Mouse (Mus musculus) kidney, embryonic 15.5 days (tissue): ENCODE measurements around the gene Pou3f3. TPM values are rescaled to one million over a fixed set of nuclear protein-coding genes. Genes with fewer than 3 reads are reported as not detected.

Experiments used
- ATAC-seq: fragments of 200-750 bp; cut with Nextera tagmentation; replicated peaks from 2 replicates; pipeline ENCODE4 v1.8.0; 2017; ENCODE audit warnings: moderate TSS enrichment; ENCODE audit not compliant: low FRiP score
- H3K27ac ChIP-seq: fragments of 300-500 bp; sonication (generic); 2 replicates; pipeline ENCODE4 v1.5.1; 2015; ENCODE audit warnings: mild to moderate bottlenecking, inconsistent platforms
- H3K27me3 ChIP-seq: fragments of 300-500 bp; sonication (generic); 2 replicates; pipeline ENCODE4 v1.6.1; 2015; ENCODE audit warnings: inconsistent platforms
- H3K36me3 ChIP-seq: fragments of 300-500 bp; sonication (generic); 2 replicates; pipeline ENCODE4 v1.6.1; 2015; ENCODE audit warnings: inconsistent platforms
- H3K4me1 ChIP-seq: fragments of 300-500 bp; sonication (generic); 2 replicates; pipeline ENCODE4 v1.6.1; 2015; ENCODE audit warnings: inconsistent platforms
- H3K4me2 ChIP-seq: fragments of 300-500 bp; sonication (generic); 2 replicates; pipeline ENCODE4 v1.6.1; 2015; ENCODE audit warnings: moderate library complexity, mild to moderate bottlenecking, inconsistent platforms
- H3K4me3 ChIP-seq: fragments of 300-500 bp; sonication (generic); replicated peaks from 2 replicates; pipeline ENCODE4 v1.5.1; 2015; ENCODE audit warnings: mild to moderate bottlenecking, inconsistent platforms
- H3K9ac ChIP-seq: fragments of 300-500 bp; sonication (generic); 2 replicates; pipeline ENCODE4 v1.6.1; 2015; ENCODE audit warnings: mild to moderate bottlenecking, inconsistent platforms
- H3K9me3 ChIP-seq: fragments of 300-500 bp; sonication (generic); replicated peaks from 2 replicates; pipeline ENCODE4 v1.6.1; 2016; ENCODE audit warnings: inconsistent platforms
- WGBS: fragments of 180-500 bp; shearing (Covaris S2); methylation state at CpG from one replicate; pipeline ENCODE4 v1.1.7; 2015; ENCODE audit warnings: mixed read lengths; 5-methylcytosine and 5-hydroxymethylcytosine counted together
- polyA plus RNA-seq: library from polyadenylated mRNA; unstranded; fragments of >200 nt; fragmentation: Nextera tagmentation; extraction: Ambion mirVana; gene quantifications from 2 replicates; pipeline ENCODE4 v1.2.1, GENCODE M21; 2015

Gene Pou3f3
- polyA plus RNA-seq, 1 experiment from 2014 or later = 9.2 TPM

- peak; percentile 41 for ATAC-seq
- Histone ChIP-seq H3K9ac (no peak overlapping the region), H3K36me3 (no peaks in the 10 kb centered on the region), H3K4me3 (peak overlapping the region; percentile 22; the same call in 1 of the 2 replicates), H3K27ac (peak overlapping the region; percentile 79), H3K9me3 (no peaks in the 10 kb centered on the region), H3K27me3 (peaks cover 94% of the 10 kb centered on the region), H3K4me1 (peaks cover 25% of the 10 kb centered on the region), H3K4me2 (peak overlapping the region; percentile 41)
- WGBS = 1% methylated on average over 26 of the region's 26 CpGs
These were observed 8.5 kb downstream of the Pou3f3 start for GRCm38 (mm10) chr1:42703851-42704613.

- H3K27ac ChIP-seq = peak overlapping the region; percentile 60
- H3K27me3 ChIP-seq = peaks cover 96% of the 10 kb centered on the region
- H3K4me3 ChIP-seq = no peak overlapping the region
- no peaks in the 10 kb centered on the region for H3K36me3 ChIP-seq
- H3K4me2 ChIP-seq = peak overlapping the region; percentile 28
- H3K9me3 ChIP-seq = no peaks in the 10 kb centered on the region
- H3K9ac ChIP-seq = no peak overlapping the region
- no peak for ATAC-seq
- 4% methylated on average over 17 of the region's 17 CpGs for WGBS
- peaks cover 30% of the 10 kb centered on the region for H3K4me1 ChIP-seq
These were observed 9.6 kb downstream of the Pou3f3 start for GRCm38 (mm10) chr1:42704981-42705810.

- Histone ChIP-seq H3K4me2 (peak overlapping the region; percentile 28), H3K36me3 (no peaks in the 10 kb centered on the region), H3K9ac (no peak overlapping the region), H3K27me3 (peaks cover 97% of the 10 kb centered on the region), H3K9me3 (no peaks in the 10 kb centered on the region), H3K4me3 (no peak overlapping the region), H3K4me1 (peaks cover 30% of the 10 kb centered on the region), H3K27ac (peak overlapping the region; percentile 60; the same call in 1 of the 2 replicates)
- no peak for ATAC-seq
- 7% methylated on average over 8 of the region's 8 CpGs for WGBS
These were observed 10.2 kb downstream of the Pou3f3 start for GRCm38 (mm10) chr1:42705811-42706160.

GRCm38 (mm10) chr1:42707196-42707595 lies 11.6 kb downstream of the Pou3f3 start:
- ATAC-seq = no peak
- Histone ChIP-seq H3K4me3 (no peak overlapping the region), H3K4me2 (no peak overlapping the region), H3K9me3 (no peaks in the 10 kb centered on the region), H3K27ac (0 out of 2 replicates have a peak overlapping the region, but pooled peaks have one; percentile 28), H3K4me1 (peaks cover 30% of the 10 kb centered on the region), H3K36me3 (no peaks in the 10 kb centered on the region), H3K27me3 (peaks cover 97% of the 10 kb centered on the region), H3K9ac (no peak overlapping the region)
- 2% methylated on average over 5 of the region's 5 CpGs for WGBS

GRCm38 (mm10) chr1:42707611-42708130 lies 12.1 kb downstream of the Pou3f3 start:
- 2% methylated on average over 4 of the region's 4 CpGs for WGBS
- Histone ChIP-seq H3K36me3 (no peaks in the 10 kb centered on the region), H3K4me3 (no peak overlapping the region), H3K4me2 (no peak overlapping the region), H3K4me1 (peaks cover 30% of the 10 kb centered on the region), H3K9me3 (no peaks in the 10 kb centered on the region), H3K27ac (peak overlapping the region; percentile 28; the same call in 1 of the 2 replicates), H3K27me3 (peaks cover 98% of the 10 kb centered on the region), H3K9ac (no peak overlapping the region)
- ATAC-seq = no peak

- 18% methylated on average over 1 of the region's 1 CpGs for WGBS
- no peaks in the 10 kb centered on the region for H3K9me3 ChIP-seq
- no peak overlapping the region for H3K4me3 ChIP-seq
- peaks cover 36% of the 10 kb centered on the region for H3K4me1 ChIP-seq
- no peak overlapping the region for H3K4me2 ChIP-seq
- no peaks in the 10 kb centered on the region for H3K36me3 ChIP-seq
- ATAC-seq = no peak
- H3K27me3 ChIP-seq = peaks cover 100% of the 10 kb centered on the region
- no peak overlapping the region for H3K9ac ChIP-seq
- H3K27ac ChIP-seq = 0 out of 2 replicates have a peak overlapping the region, but pooled peaks have one; percentile 18
These were observed 13.5 kb downstream of the Pou3f3 start for GRCm38 (mm10) chr1:42709024-42709423.

- H3K36me3 ChIP-seq = no peaks in the 10 kb centered on the region
- H3K4me1 ChIP-seq = peaks cover 35% of the 10 kb centered on the region
- peaks cover 98% of the 10 kb centered on the region for H3K27me3 ChIP-seq
- H3K4me3 ChIP-seq = 0 out of 2 replicates have a peak overlapping the region, but pooled peaks have one; percentile 0
- H3K27ac ChIP-seq = 0 out of 2 replicates have a peak overlapping the region, but pooled peaks have one; percentile 18
- no peaks in the 10 kb centered on the region for H3K9me3 ChIP-seq
- H3K9ac ChIP-seq = no peak overlapping the region
- H3K4me2 ChIP-seq = peak overlapping the region; percentile 61
- 14% methylated on average over 7 of the region's 7 CpGs for WGBS
- ATAC-seq = no peak
These were observed 14.0 kb downstream of the Pou3f3 start for GRCm38 (mm10) chr1:42709431-42710160.

- Histone ChIP-seq H3K27me3 (peaks cover 98% of the 10 kb centered on the region), H3K4me3 (0 out of 2 replicates have a peak overlapping the region, but pooled peaks have one; percentile 50), H3K9ac (no peak overlapping the region), H3K4me2 (peak overlapping the region; percentile 61), H3K36me3 (no peaks in the 10 kb centered on the region), H3K27ac (0 out of 2 replicates have a peak overlapping the region, but pooled peaks have one; percentile 37), H3K4me1 (peaks cover 34% of the 10 kb centered on the region), H3K9me3 (no peaks in the 10 kb centered on the region)
- no peak for ATAC-seq
- 17% methylated on average over 4 of the region's 4 CpGs for WGBS
These were observed 14.7 kb downstream of the Pou3f3 start for GRCm38 (mm10) chr1:42710234-42710633.

- Histone ChIP-seq H3K4me2 (peak overlapping the region; percentile 61), H3K4me1 (peaks cover 29% of the 10 kb centered on the region), H3K9me3 (no peaks in the 10 kb centered on the region), H3K36me3 (no peaks in the 10 kb centered on the region), H3K27ac (0 out of 2 replicates have a peak overlapping the region, but pooled peaks have one; percentile 37), H3K9ac (no peak overlapping the region), H3K4me3 (peak overlapping the region; percentile 50; the same call in 1 of the 2 replicates), H3K27me3 (peaks cover 98% of the 10 kb centered on the region)
- ATAC-seq = no peak
- 5% methylated on average over 2 of the region's 2 CpGs for WGBS
These were observed 15.4 kb downstream of the Pou3f3 start for GRCm38 (mm10) chr1:42710995-42711394.

- Histone ChIP-seq H3K4me1 (peaks cover 25% of the 10 kb centered on the region), H3K4me3 (peak overlapping the region; percentile 50), H3K9ac (peak overlapping the region; percentile 21; the same call in 1 of the 2 replicates), H3K27me3 (peaks cover 98% of the 10 kb centered on the region), H3K4me2 (peak overlapping the region; percentile 61), H3K27ac (peak overlapping the region; percentile 68), H3K36me3 (no peaks in the 10 kb centered on the region), H3K9me3 (no peaks in the 10 kb centered on the region)
- no peak for ATAC-seq
- WGBS = 5% methylated on average over 8 of the region's 8 CpGs
These were observed 16.1 kb downstream of the Pou3f3 start for GRCm38 (mm10) chr1:42711456-42712310.
